ENCODE assay signal across 22 mouse cellular contexts in the genomic region with DNA sequence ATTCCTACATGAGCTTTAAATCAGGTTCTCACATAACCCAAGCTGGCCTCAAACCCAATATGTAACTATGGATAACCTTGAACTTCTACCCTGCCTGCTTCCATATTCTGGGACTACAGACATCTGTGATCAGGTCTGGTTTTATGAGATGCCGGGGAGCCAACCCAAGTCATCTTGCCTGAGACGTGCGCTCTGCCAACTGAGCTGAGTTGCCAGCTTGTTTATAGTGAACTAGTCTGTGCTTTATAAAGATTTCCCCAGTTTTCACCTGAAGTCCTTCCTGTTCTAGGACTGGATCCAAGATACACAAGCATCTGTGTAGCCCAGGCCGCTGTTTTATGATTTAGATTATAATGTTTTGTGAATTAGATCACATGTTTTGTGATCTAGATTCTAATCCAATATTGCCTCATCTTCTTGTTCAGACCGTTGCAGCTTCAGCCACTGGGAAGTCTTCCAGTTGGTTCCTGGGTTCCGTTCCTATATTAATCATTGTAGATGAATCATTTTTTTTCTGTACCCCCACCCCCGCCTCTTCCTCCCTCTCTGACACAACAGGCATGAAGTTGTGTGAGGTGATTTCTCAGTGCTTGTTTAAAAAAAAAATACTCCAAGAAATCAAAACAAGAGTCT. TPM values are rescaled to one million over a fixed set of nuclear protein-coding genes. Genes with fewer than 3 reads are reported as not detected.
DNase-seq lines count a peak whose midpoint lies in the region; ATAC-seq and TF ChIP-seq lines count a peak whose summit lies in the region.
"Had no signal": no experiment of that assay in that cellular context is flagged by ENCODE, and none has a peak within 500 bp of the region (broad histone marks: within the 10 kb centered on the region; RNA-seq: fewer than 3 reads in every experiment).

No protein-coding gene starts in this region.

- H3K4me3 ChIP-seq in embryonic fibroblast, embryonic 13.5 days (ENCODE audit: insufficient read depth, low read length): no peak overlapping the region
- H3K4me3 ChIP-seq: heart, embryonic 10.5 days; left cerebral cortex, adult 2 months; limb, embryonic 12.5 days; liver, embryonic 15.5 days; stomach, embryonic 15.5 days had no signal

- no peak for TF ChIP-seq CTCF in embryonic fibroblast, embryonic 13.5 days (IDR thresholded peaks at IDR 0.05; ENCODE audit: borderline replicate concordance, insufficient read depth, low read length)

- peaks cover 4% of the 10 kb centered on the region; the same call in 1 of the 2 replicates for H3K4me1 ChIP-seq in embryonic fibroblast, embryonic 13.5 days (ENCODE audit: control insufficient read depth, insufficient read depth, low read length)

- H3K27ac ChIP-seq in embryonic fibroblast, embryonic 13.5 days (ENCODE audit: insufficient read depth, low read length): peak overlapping the region; percentile 15
- H3K27ac ChIP-seq: heart, embryonic 10.5 days; hindbrain, postnatal 0 days; left cerebral cortex, adult 2 months; limb, embryonic 12.5 days; liver, embryonic 15.5 days; stomach, embryonic 15.5 days had no signal

- ATAC-seq in frontal cortex, adult (ENCODE audit: low TSS enrichment): peak; percentile 71
- ATAC-seq: forebrain, postnatal 0 days; hindbrain, postnatal 0 days had no signal

- no peak for TF ChIP-seq POLR2A in embryonic fibroblast, embryonic 13.5 days (IDR thresholded peaks at IDR 0.05; ENCODE audit: low read depth, low read length)

- no peak for DNase-seq in frontal cortex, postnatal 10 days (ENCODE audit: low spot score in 2 of 2)
- DNase-seq in ovary, adult 18-20 months (ENCODE audit: low spot score): peak; percentile 16
- no peak for DNase-seq in ovary, postnatal 14 days (ENCODE audit: low spot score)
- DNase-seq in cerebellum, adult 9-11 months: no peak
- DNase-seq in cerebellum, postnatal 25 days: no peak
- DNase-seq: cerebellum, adult 8-10 months; forebrain, postnatal 0 days; heart, postnatal 14 days; kidney, adult 18-20 months; kidney, postnatal 14 days; lung, postnatal 14 days; retina, postnatal 1 day had no signal

RNA-seq across cellular contexts. Expression of a gene that starts 15.8 kb away (rescaled TPM):
- polyA plus RNA-seq in embryonic fibroblast, embryonic 13.5 days (2011; ENCODE audit: insufficient read length, low read depth, missing spikeins): 435 and 525 TPM in 2 replicates

RNA-seq across cellular contexts. Expression of a gene that starts 19.7 kb away (rescaled TPM):
- 58.2 and 65.0 TPM in 2 replicates for polyA plus RNA-seq in embryonic fibroblast, embryonic 13.5 days (2011; ENCODE audit: insufficient read length, low read depth, missing spikeins)

RNA-seq across cellular contexts. Expression of a gene that starts 22.2 kb away (rescaled TPM):
- 199 and 340 TPM in 2 replicates for polyA plus RNA-seq in embryonic fibroblast, embryonic 13.5 days (2011; ENCODE audit: insufficient read length, low read depth, missing spikeins)

RNA-seq across cellular contexts. Expression of a gene that starts 42.3 kb away (rescaled TPM):
- 3.3 TPM in 1 of 2 replicates, not detected in the other for polyA plus RNA-seq in embryonic fibroblast, embryonic 13.5 days (2011; ENCODE audit: insufficient read length, low read depth, missing spikeins)
- polyA plus RNA-seq: G1E; liver, embryonic 15.5 days had no signal

RNA-seq across cellular contexts. Expression of a gene that starts 57.7 kb away (rescaled TPM):
- polyA plus RNA-seq in embryonic fibroblast, embryonic 13.5 days (2011; ENCODE audit: insufficient read length, low read depth, missing spikeins): not detected in 2 replicates
- polyA plus RNA-seq: forebrain, postnatal 0 days; G1E; heart, embryonic 10.5 days; hindbrain, postnatal 0 days; limb, embryonic 12.5 days; neural tube, embryonic 14.5 days had no signal
